Mouse (Mus musculus) hindbrain, embryonic 16.5 days (tissue): Measurements from ENCODE around the gene Hist1h2ba. TPM values are rescaled to one million over a fixed set of nuclear protein-coding genes. Genes with fewer than 3 reads are reported as not detected.

Experiments
- ATAC-seq: fragments of 200-750 bp; cut with Nextera tagmentation; 2 replicates; pipeline ENCODE4 v1.8.0; 2017; ENCODE audit warnings: moderate TSS enrichment, moderate library complexity
- H3K27ac ChIP-seq: fragments of 300-500 bp; sonication (generic); 2 replicates; pipeline ENCODE4 v1.5.1; 2014; ENCODE audit warnings: low read depth, mild to moderate bottlenecking, control low read depth, low read length, moderate library complexity
- H3K27me3 ChIP-seq: fragments of 300-500 bp; sonication (generic); replicated peaks from 2 replicates; pipeline ENCODE4 v1.6.1; 2014; ENCODE audit warnings: low read length; ENCODE audit not compliant: control insufficient read depth, insufficient read depth
- H3K36me3 ChIP-seq: fragments of 300-500 bp; sonication (generic); 2 replicates; pipeline ENCODE4 v1.6.1; 2014; ENCODE audit warnings: mild to moderate bottlenecking, low read length, moderate library complexity, mixed read lengths; ENCODE audit not compliant: control insufficient read depth, insufficient read depth
- H3K4me1 ChIP-seq: fragments of 300-500 bp; sonication (generic); 2 replicates; pipeline ENCODE4 v1.6.1; 2014; ENCODE audit warnings: low read depth, low read length; ENCODE audit not compliant: control insufficient read depth, insufficient read depth
- H3K4me2 ChIP-seq: fragments of 300-500 bp; sonication (generic); 2 replicates; pipeline ENCODE4 v1.6.1; 2014; ENCODE audit warnings: mild to moderate bottlenecking, low read length, control low read depth, moderate library complexity
- H3K4me3 ChIP-seq: fragments of 300-500 bp; sonication (generic); 2 replicates; pipeline ENCODE4 v1.5.1; 2014; ENCODE audit warnings: mild to moderate bottlenecking, low read length, control low read depth, moderate library complexity
- H3K9ac ChIP-seq: fragments of 300-500 bp; sonication (generic); 2 replicates; pipeline ENCODE4 v1.6.1; 2014; ENCODE audit warnings: low read depth, mild to moderate bottlenecking, control low read depth, low read length, moderate library complexity
- H3K9me3 ChIP-seq: fragments of 300-500 bp; sonication (generic); 2 replicates; pipeline ENCODE4 v1.6.1; 2014; ENCODE audit warnings: mild to moderate bottlenecking, low read length, moderate library complexity; ENCODE audit not compliant: control insufficient read depth
- WGBS: fragments of 180-500 bp; shearing (Covaris S2); extraction: QIAGEN DNeasy Blood & Tissue Kit; methylation state at CpG from one replicate; pipeline ENCODE4 v1.1.7; 2014; 5-methylcytosine and 5-hydroxymethylcytosine counted together
- polyA plus RNA-seq: library from polyadenylated mRNA; unstranded; fragments of >200 nt; fragmentation: Nextera tagmentation; extraction: Ambion mirVana; gene quantifications from 2 replicates; pipeline ENCODE4 v1.2.1, GENCODE M21; 2015

Gene Hist1h2ba
- polyA plus RNA-seq, 1 experiment from 2014 or later = not detected

- H3K4me1 ChIP-seq = no peaks in the 10 kb centered on the region; the same call in 1 of the 2 replicates
- H3K9ac ChIP-seq = no peak overlapping the region
- no peak overlapping the region for H3K4me2 ChIP-seq
- no peak overlapping the region for H3K27ac ChIP-seq
- no peaks in the 10 kb centered on the region for H3K9me3 ChIP-seq
- no peaks in the 10 kb centered on the region for H3K27me3 ChIP-seq
- 55% methylated on average over 6 of the region's 6 CpGs for WGBS
- no peaks in the 10 kb centered on the region for H3K36me3 ChIP-seq
- H3K4me3 ChIP-seq = no peak overlapping the region
- ATAC-seq = no peak
These were observed 6.3 kb upstream of the Hist1h2ba start for GRCm38 (mm10) chr13:23940291-23940690.

GRCm38 (mm10) chr13:23938699-23939098, 4.7 kb upstream of the Hist1h2ba start:
- no peak overlapping the region for H3K9ac ChIP-seq
- no peak overlapping the region for H3K27ac ChIP-seq
- no peaks in the 10 kb centered on the region for H3K27me3 ChIP-seq
- 87% methylated on average over 1 of the region's 1 CpGs for WGBS
- no peaks in the 10 kb centered on the region; the same call in 1 of the 2 replicates for H3K9me3 ChIP-seq
- ATAC-seq = 0 out of 2 replicates have a peak, but pooled peaks have one; percentile 30
- H3K4me2 ChIP-seq = no peak overlapping the region
- no peak overlapping the region for H3K4me3 ChIP-seq
- no peaks in the 10 kb centered on the region for H3K36me3 ChIP-seq
- H3K4me1 ChIP-seq = no peaks in the 10 kb centered on the region; the same call in 1 of the 2 replicates

GRCm38 (mm10) chr13:23934211-23934520, 210 bp upstream of the Hist1h2ba start, which contains the start of gene Hist1h2aa:
TSS of gene Hist1h2aa (plus strand) at chr13:23934462.
- Histone ChIP-seq H3K27ac (no peak within 1 kb of the TSS), H3K4me2 (no peak within 1 kb of the TSS), H3K9me3 (no peaks in the 10 kb centered on the region; the same call in 1 of the 2 replicates), H3K4me1 (no peaks in the 10 kb centered on the region; the same call in 1 of the 2 replicates), H3K27me3 (no peaks in the 10 kb centered on the region), H3K36me3 (no peaks in the 10 kb centered on the region), H3K4me3 (no peak within 1 kb of the TSS), H3K9ac (no peak within 1 kb of the TSS)
- WGBS = 93% methylated on average over 10 of the region's 10 CpGs
- ATAC-seq = no peak

- Histone ChIP-seq H3K4me2 (no peak overlapping the region), H3K4me3 (no peak overlapping the region), H3K36me3 (no peaks in the 10 kb centered on the region), H3K27ac (no peak overlapping the region), H3K9ac (no peak overlapping the region), H3K9me3 (no peaks in the 10 kb centered on the region; the same call in 1 of the 2 replicates), H3K4me1 (no peaks in the 10 kb centered on the region), H3K27me3 (no peaks in the 10 kb centered on the region)
- ATAC-seq = no peak
- 71% methylated on average over 11 of the region's 11 CpGs for WGBS
These were observed 3.1 kb downstream of the Hist1h2ba start for GRCm38 (mm10) chr13:23930904-23931303.

- ATAC-seq = no peak
- H3K4me1 ChIP-seq = no peaks in the 10 kb centered on the region
- no peak overlapping the region for H3K9ac ChIP-seq
- WGBS = 93% methylated on average over 9 of the region's 9 CpGs
- no peaks in the 10 kb centered on the region for H3K27me3 ChIP-seq
- no peak overlapping the region for H3K4me3 ChIP-seq
- no peak overlapping the region for H3K4me2 ChIP-seq
- H3K9me3 ChIP-seq = no peaks in the 10 kb centered on the region; the same call in 1 of the 2 replicates
- no peaks in the 10 kb centered on the region for H3K36me3 ChIP-seq
- no peak overlapping the region for H3K27ac ChIP-seq
These were observed 3.5 kb downstream of the Hist1h2ba start for GRCm38 (mm10) chr13:23930461-23930860.

- no peak for ATAC-seq
- H3K4me2 ChIP-seq = no peak overlapping the region
- H3K9ac ChIP-seq = no peak overlapping the region
- no peak overlapping the region for H3K4me3 ChIP-seq
- no peaks in the 10 kb centered on the region for H3K9me3 ChIP-seq
- no peaks in the 10 kb centered on the region for H3K36me3 ChIP-seq
- H3K27me3 ChIP-seq = no peaks in the 10 kb centered on the region
- no peaks in the 10 kb centered on the region for H3K4me1 ChIP-seq
- no peak overlapping the region for H3K27ac ChIP-seq
- 66% methylated on average over 3 of the region's 3 CpGs for WGBS
These were observed 5.3 kb downstream of the Hist1h2ba start for GRCm38 (mm10) chr13:23928637-23929036.

- no peaks in the 10 kb centered on the region for H3K4me1 ChIP-seq
- H3K36me3 ChIP-seq = no peaks in the 10 kb centered on the region
- H3K9me3 ChIP-seq = no peaks in the 10 kb centered on the region
- no peak for ATAC-seq
- no peaks in the 10 kb centered on the region for H3K27me3 ChIP-seq
- 70% methylated on average over 2 of the region's 2 CpGs for WGBS
- no peak overlapping the region for H3K4me3 ChIP-seq
- H3K27ac ChIP-seq = no peak overlapping the region
- no peak overlapping the region for H3K9ac ChIP-seq
- no peak overlapping the region for H3K4me2 ChIP-seq
These were observed 8.2 kb downstream of the Hist1h2ba start for GRCm38 (mm10) chr13:23925792-23926191.

- Histone ChIP-seq H3K36me3 (no peaks in the 10 kb centered on the region), H3K9ac (no peak overlapping the region), H3K4me2 (no peak overlapping the region), H3K27me3 (no peaks in the 10 kb centered on the region), H3K4me1 (no peaks in the 10 kb centered on the region), H3K4me3 (no peak overlapping the region), H3K9me3 (no peaks in the 10 kb centered on the region), H3K27ac (no peak overlapping the region)
- WGBS = 83% methylated on average over 4 of the region's 4 CpGs
- ATAC-seq = no peak
These were observed 16.3 kb downstream of the Hist1h2ba start for GRCm38 (mm10) chr13:23917674-23918073.

- Histone ChIP-seq H3K27me3 (no peaks in the 10 kb centered on the region), H3K9me3 (no peaks in the 10 kb centered on the region), H3K4me3 (no peak overlapping the region), H3K4me1 (no peaks in the 10 kb centered on the region), H3K4me2 (no peak overlapping the region), H3K27ac (no peak overlapping the region), H3K36me3 (no peaks in the 10 kb centered on the region), H3K9ac (no peak overlapping the region)
- ATAC-seq = no peak
- 68% methylated on average over 1 of the region's 1 CpGs for WGBS
These were observed 17.8 kb downstream of the Hist1h2ba start for GRCm38 (mm10) chr13:23916132-23916531.
